Mouse (Mus musculus) erythroblast, embryonic 14.5 days (primary cell): ENCODE data around the gene Raly.

Experiments
- GATA1 ChIP-seq: IDR thresholded peaks from 2 replicates; pipeline ENCODE4 v1.6.1; 2012; ENCODE audit warnings: low read length, inconsistent platforms, mixed read lengths
- TAL1 ChIP-seq: IDR thresholded peaks from 3 replicates; pipeline ENCODE4 v1.6.1; 2012; ENCODE audit warnings: low read length, inconsistent platforms, mixed read lengths

DNA sequence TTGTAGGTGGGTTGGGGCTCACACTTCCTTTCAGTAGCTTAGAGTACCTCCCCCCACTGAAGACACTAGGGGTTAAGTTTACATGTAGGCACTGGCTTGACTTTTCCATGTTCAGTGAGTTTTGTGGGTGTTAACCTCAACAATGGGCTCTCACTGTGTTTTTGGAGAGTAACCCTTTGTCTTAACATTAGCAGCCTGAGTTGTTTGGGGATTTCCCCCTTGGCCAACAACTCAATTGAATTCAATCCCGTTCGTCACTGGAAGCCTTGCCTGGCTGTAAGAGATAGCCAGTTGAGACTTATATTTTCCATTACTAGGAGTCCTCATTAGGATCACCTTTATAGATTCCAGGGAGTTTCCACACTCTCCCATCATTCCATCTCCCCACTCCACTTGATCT is 45.6 kb downstream of the Raly start:
- TF ChIP-seq GATA1 (no peak), TAL1 (no peak)
